Mouse (Mus musculus) intestine, embryonic 14.5 days (tissue): ENCODE measurements around the gene Tom1. TPM values are rescaled to one million over a fixed set of nuclear protein-coding genes. Genes with fewer than 3 reads are reported as not detected.

Experiments
- ATAC-seq: fragments of 200-750 bp; cut with Nextera tagmentation; replicated peaks from 2 replicates; pipeline ENCODE4 v1.8.0; 2017; ENCODE audit warnings: low read depth, moderate number of reproducible peaks, moderate TSS enrichment, moderate library complexity; ENCODE audit not compliant: low FRiP score, low TSS enrichment
- DNase-seq: peaks from one replicate; pipeline ENCODE4 v3.0.0-alpha.2; 2018; ENCODE audit warnings: low spot score
- H3K27ac ChIP-seq: fragments of 300-500 bp; sonication (generic); 2 replicates; pipeline ENCODE4 v1.5.1; 2014; ENCODE audit warnings: low read depth, mild to moderate bottlenecking, control low read depth
- H3K27me3 ChIP-seq: fragments of 300-500 bp; sonication (generic); replicated peaks from 2 replicates; pipeline ENCODE4 v1.6.1; 2014; ENCODE audit warnings: low read length, control low read depth; ENCODE audit not compliant: control insufficient read depth, insufficient read depth
- H3K36me3 ChIP-seq: fragments of 300-500 bp; sonication (generic); 2 replicates; pipeline ENCODE4 v1.6.1; 2014; ENCODE audit warnings: low read length, control low read depth; ENCODE audit not compliant: control insufficient read depth, insufficient read depth
- H3K4me1 ChIP-seq: fragments of 300-500 bp; sonication (generic); replicated peaks from 2 replicates; pipeline ENCODE4 v1.6.1; 2014; ENCODE audit warnings: low read length, control low read depth, mixed read lengths; ENCODE audit not compliant: control insufficient read depth, insufficient read depth
- H3K4me2 ChIP-seq: fragments of 300-500 bp; sonication (generic); 2 replicates; pipeline ENCODE4 v1.6.1; 2014; ENCODE audit warnings: low read length
- H3K4me3 ChIP-seq: fragments of 300-500 bp; sonication (generic); 2 replicates; pipeline ENCODE4 v1.5.1; 2014; ENCODE audit warnings: low read depth, low read length, control low read depth, mixed read lengths
- H3K9ac ChIP-seq: fragments of 300-500 bp; sonication (generic); 2 replicates; pipeline ENCODE4 v1.6.1; 2014; ENCODE audit warnings: mild to moderate bottlenecking, low read length
- H3K9me3 ChIP-seq: fragments of 300-500 bp; sonication (generic); 2 replicates; pipeline ENCODE4 v1.6.1; 2016; ENCODE audit warnings: low read length, control low read depth; ENCODE audit not compliant: control insufficient read depth
- WGBS: fragments of 180-500 bp; shearing (Covaris S2); extraction: QIAGEN DNeasy Blood & Tissue Kit; methylation state at CpG from one replicate; pipeline ENCODE4 v1.1.7; 2014; 5-methylcytosine and 5-hydroxymethylcytosine counted together
- polyA plus RNA-seq: library from polyadenylated mRNA; unstranded; fragments of >200 nt; fragmentation: Nextera tagmentation; extraction: Ambion mirVana; gene quantifications from 2 replicates; pipeline ENCODE4 v1.2.1, GENCODE M21; 2014

The Tom1 gene
- polyA plus RNA-seq, 1 experiment from 2014 or later: 27.2 TPM

DNA sequence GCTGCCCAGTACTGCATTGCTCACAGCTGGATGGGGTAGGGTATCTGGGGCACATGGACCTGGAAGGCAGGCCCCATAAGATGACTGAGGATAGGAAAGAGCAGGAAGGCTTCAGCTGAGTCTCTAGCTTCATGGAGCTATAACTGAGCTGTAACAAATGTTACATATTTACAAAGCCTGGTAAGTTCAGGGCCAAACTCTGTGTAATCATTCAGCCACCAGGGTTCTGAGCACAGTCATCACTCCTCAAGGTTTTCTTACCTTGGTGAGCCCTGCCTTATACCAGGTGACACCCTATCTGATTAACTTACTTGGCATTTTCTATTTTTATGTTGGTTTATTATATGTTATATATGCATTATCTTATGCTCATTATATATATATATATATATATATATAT lies 53.6 kb downstream of the Tom1 start:
- Histone ChIP-seq H3K9ac (no peak overlapping the region), H3K27ac (no peak overlapping the region), H3K4me3 (no peak overlapping the region), H3K36me3 (no peaks in the 10 kb centered on the region), H3K4me1 (peaks cover 7% of the 10 kb centered on the region), H3K27me3 (no peaks in the 10 kb centered on the region), H3K9me3 (no peaks in the 10 kb centered on the region), H3K4me2 (no peak overlapping the region)
- no peak for DNase-seq
- ATAC-seq: no peak

DNA sequence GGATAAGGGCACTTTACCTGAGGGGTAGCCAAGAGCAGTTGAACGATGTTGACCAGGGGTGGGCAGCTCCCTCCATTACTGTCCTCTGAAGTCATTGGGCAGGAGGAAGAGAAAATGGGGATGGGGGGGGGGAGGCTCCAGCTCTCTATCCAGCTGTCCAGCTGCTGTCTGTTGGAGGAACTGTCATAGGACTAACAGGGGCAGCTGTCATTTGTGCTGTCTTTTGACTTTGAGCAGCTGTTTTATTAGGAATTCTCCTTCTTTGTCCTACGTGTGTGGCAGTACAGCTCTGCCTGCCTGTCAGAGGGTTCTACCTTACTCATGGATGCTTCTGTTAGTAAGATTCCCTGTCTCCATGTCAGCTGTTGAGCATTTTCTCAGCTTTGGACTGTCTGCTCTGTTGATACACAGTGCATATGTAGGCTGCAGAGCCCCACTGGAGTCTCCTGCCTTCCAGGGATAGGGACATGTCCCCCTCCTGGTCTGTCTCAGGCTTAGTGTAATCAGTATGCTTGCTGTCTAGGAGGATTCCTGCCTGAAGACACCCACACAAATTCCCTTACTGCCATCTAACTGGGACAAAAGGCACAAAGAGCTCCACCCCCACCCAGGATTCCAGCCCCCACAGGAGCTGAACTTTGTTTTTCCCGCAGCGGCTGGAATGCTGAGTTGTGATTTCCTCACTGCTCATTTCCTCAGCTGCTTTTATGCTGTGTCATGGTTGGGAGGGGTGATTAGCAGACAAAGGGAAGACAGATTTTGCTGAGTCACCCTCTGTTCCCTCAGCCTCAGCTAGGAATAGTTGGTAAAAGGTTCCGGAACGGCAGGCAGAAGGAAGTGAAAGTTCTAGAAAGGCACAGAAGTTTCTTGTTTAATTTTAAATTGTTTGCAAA lies 55.7 kb downstream of the Tom1 start:
- Histone ChIP-seq H3K4me3 (no peak overlapping the region), H3K27me3 (no peaks in the 10 kb centered on the region), H3K9ac (peak overlapping the region; percentile 18; the same call in 1 of the 2 replicates), H3K4me2 (peak overlapping the region; percentile 44), H3K27ac (peak overlapping the region; percentile 78), H3K36me3 (no peaks in the 10 kb centered on the region), H3K4me1 (peaks cover 12% of the 10 kb centered on the region), H3K9me3 (no peaks in the 10 kb centered on the region)
- DNase-seq (peak; percentile 85), ATAC-seq (peak; percentile 56)
- 8% methylated on average over 6 of the region's 6 CpGs for WGBS

DNA sequence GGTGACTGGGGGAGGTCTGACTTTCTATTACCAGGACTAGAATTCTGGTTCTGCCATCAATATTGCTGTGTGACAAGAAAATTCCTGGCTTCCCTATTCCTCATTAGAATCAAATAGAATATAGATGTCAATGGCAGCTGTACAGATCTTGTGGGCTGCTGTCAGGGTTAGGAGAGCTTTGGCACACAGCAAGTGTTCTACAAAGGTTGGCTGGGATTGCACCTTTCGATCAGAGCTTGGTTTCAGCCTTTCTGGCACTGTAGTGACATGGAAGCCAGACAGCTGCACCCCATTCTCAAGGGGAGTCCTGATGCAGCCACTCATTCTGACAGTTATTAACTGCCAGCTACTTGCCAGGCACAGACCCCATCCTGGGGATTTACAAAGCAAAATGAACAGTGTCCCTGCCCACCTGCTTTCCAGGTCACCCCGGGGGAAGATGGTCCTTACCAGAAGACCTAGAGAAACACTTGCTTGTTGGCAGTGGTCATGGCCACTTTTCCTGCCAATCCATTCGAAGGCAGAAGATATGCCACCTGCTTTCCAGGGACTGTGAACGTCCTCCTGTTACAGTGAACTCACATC lies 57.4 kb downstream of the Tom1 start:
- no peak overlapping the region for H3K27ac ChIP-seq
- H3K9me3 ChIP-seq: no peaks in the 10 kb centered on the region
- no peaks in the 10 kb centered on the region for H3K27me3 ChIP-seq
- no peak overlapping the region for H3K4me3 ChIP-seq
- no peak for ATAC-seq
- H3K4me2 ChIP-seq: no peak overlapping the region
- no peak overlapping the region for H3K9ac ChIP-seq
- no peaks in the 10 kb centered on the region for H3K36me3 ChIP-seq
- 84% methylated on average over 4 of the region's 4 CpGs for WGBS
- peaks cover 12% of the 10 kb centered on the region for H3K4me1 ChIP-seq
- DNase-seq: no peak

DNA sequence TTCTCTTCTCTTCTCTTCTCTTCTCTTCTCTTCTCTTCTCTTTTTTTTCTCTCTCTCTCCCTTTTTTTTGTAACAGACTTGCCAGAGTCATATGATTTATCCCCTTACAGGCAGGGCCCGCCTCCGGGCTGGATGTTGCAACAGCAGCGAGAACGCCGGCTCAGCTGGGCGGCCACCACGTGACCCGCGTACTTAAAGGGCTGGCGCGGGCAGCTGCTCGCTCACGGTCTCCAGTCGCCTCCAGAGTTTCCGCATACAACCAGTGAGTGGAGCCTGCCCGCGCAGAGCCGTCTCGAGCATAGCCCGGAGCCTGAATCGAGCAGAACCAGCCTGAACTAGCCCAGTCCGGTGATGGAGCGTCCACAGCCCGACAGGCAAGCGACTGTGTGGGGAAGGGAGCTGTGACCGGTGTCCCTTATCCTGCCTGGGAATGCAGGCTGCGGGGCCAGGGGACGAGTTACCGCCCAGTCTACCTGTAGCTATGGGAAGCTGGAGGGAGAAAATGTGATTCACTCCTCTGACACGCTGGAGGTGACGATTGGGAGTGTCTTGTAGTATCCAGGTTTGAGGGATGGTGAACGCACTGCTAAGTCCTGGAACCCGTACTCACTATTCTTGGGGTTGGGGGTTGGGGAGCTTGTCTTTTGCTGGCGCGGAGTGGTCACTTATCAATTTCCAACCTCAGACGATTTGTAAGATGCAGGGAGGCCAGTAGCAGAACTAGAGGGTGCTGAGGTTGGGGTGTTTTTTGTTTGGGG lies 60.1 kb downstream of the Tom1 start, which contains the start of gene Hmox1:
TSS of gene Hmox1 (plus strand) at position 223 of the 758 bp plus-strand sequence.
- H3K4me2 ChIP-seq: peak within 1 kb of the TSS; percentile 91
- DNase-seq: peak; percentile 93
- H3K27me3 ChIP-seq: no peaks in the 10 kb centered on the region
- H3K36me3 ChIP-seq: 0 out of 2 replicates have a peak, but pooled peaks cover 2% of the 10 kb centered on the region
- peaks cover 12% of the 10 kb centered on the region for H3K4me1 ChIP-seq
- H3K4me3 ChIP-seq: peak within 1 kb of the TSS; percentile 63
- peak; percentile 90 for ATAC-seq
- H3K9me3 ChIP-seq: no peaks in the 10 kb centered on the region
- 1% methylated on average over 36 of the region's 36 CpGs for WGBS
- H3K9ac ChIP-seq: peak within 1 kb of the TSS; percentile 65
- H3K27ac ChIP-seq: 0 out of 2 replicates have a peak within 1 kb of the TSS, but pooled peaks have one; percentile 47

DNA sequence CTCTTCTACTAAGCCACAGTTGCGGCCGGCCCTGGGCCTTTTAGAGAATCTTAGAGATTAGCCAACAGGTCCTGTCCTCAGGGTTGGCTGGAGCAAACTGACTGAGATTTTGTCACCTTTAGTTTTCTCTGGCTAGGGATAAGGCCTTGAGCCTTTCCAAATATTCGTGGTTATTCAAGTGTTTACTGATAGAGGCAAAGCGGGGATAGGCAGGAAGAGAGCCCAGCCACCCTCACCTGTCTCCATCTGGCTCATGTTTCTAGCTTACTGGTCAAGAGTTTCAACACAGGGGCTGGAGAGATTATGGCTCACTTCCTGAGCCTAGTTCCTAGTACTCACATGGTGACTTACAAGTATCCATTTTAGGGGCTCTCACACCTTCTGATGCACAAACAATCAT lies 69.5 kb downstream of the Tom1 start:
- 84% methylated on average over 4 of the region's 4 CpGs for WGBS
- no peak overlapping the region for H3K4me3 ChIP-seq
- 0 out of 2 replicates have a peak, but pooled peaks cover 5% of the 10 kb centered on the region for H3K36me3 ChIP-seq
- H3K9ac ChIP-seq: no peak overlapping the region
- ATAC-seq: no peak
- H3K27ac ChIP-seq: no peak overlapping the region
- H3K4me1 ChIP-seq: no peaks in the 10 kb centered on the region
- no peak for DNase-seq
- H3K4me2 ChIP-seq: no peak overlapping the region
- H3K9me3 ChIP-seq: no peaks in the 10 kb centered on the region
- H3K27me3 ChIP-seq: no peaks in the 10 kb centered on the region

DNA sequence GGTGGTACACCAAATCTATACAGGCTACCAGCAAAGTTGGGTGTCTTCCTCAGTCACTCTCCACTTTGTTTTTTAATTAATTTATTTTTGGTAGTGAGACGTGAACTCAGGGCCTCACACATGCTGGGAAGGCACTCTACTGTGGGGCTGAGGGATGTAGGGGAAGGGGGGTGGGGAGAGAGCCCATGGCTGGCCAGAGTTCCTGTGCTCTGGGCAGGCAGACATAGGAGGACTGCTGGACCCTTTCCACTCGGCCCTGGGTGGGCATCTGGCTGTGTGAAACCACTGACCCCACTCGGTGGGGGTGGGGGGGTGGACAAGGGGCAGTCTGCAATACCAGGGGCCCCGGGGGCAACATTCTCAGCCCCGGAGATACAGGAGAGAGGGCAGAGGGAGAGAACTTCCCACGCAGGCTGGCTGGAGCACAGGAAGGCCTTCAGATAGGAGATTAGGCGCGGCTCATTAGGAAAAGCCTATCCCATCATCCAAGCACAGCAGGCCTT lies 69.9 kb downstream of the Tom1 start:
- H3K9ac ChIP-seq: no peak overlapping the region
- H3K4me2 ChIP-seq: no peak overlapping the region
- ATAC-seq: no peak

DNA sequence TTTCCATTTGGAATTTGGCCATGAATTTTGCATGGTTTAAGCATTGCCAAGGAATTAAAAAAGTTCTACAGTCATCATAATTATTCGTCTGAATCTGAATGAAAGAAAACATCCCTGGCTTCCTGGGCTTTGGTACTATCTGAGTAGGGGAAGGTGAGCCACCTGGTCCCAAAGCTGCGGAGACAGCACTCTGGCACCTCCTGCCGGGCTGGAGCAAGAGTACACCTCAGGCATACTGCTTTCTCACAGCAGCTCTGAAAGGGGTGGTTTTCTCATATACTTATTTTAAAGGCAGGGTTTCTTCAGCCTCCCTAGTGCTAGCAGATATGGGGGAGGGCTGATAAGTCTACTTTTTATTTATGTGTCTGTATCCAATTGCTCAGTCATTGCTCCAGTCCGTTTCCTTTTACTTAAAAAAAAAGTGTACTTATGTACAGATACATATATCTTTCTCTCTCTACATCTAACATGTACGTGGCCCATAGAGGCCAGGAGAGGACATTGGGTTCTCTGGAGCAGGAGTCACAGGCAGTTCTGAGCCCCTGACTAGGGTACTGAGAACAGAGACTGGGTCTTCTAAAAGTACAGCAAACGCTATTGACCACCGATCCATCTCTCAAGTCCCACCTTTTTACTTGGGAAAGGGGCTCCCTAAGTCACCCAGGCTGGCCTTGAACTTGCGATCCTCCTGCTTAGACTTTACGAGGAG lies 75.2 kb downstream of the Tom1 start:
- peaks cover 17% of the 10 kb centered on the region; the same call in 1 of the 2 replicates for H3K4me1 ChIP-seq
- peak overlapping the region; percentile 73 for H3K4me2 ChIP-seq
- DNase-seq (peak; percentile 83), ATAC-seq (peak; percentile 81)
- peak overlapping the region; percentile 90 for H3K27ac ChIP-seq
- H3K27me3 ChIP-seq: no peaks in the 10 kb centered on the region
- peaks cover 31% of the 10 kb centered on the region for H3K36me3 ChIP-seq
- no peaks in the 10 kb centered on the region for H3K9me3 ChIP-seq
- peak overlapping the region; percentile 91 for H3K4me3 ChIP-seq
- H3K9ac ChIP-seq: peak overlapping the region; percentile 79
- 0% methylated on average over 9 of the region's 9 CpGs for WGBS

More for the DNA sequence above, 69.9 kb downstream of the Tom1 start:
- Histone ChIP-seq H3K4me3 (no peak overlapping the region), H3K27ac (no peak overlapping the region), H3K36me3 (0 out of 2 replicates have a peak, but pooled peaks cover 4% of the 10 kb centered on the region), H3K27me3 (no peaks in the 10 kb centered on the region), H3K9me3 (no peaks in the 10 kb centered on the region), H3K4me1 (no peaks in the 10 kb centered on the region)
- DNase-seq: no peak
- WGBS: 47% methylated on average over 8 of the region's 8 CpGs
